Mouse (Mus musculus) brain, adult 2 months (tissue): ENCODE measurements around the gene Pdzd8.

ENCODE experiments used
- DNase-seq: peaks from one replicate; pipeline ENCODE4 v3.0.0; 2011; ENCODE audit warnings: low read depth, low spot score

The Pdzd8 gene

GRCm38 (mm10) chr19:59276354-59276753 lies 69.2 kb downstream of the Pdzd8 start:
- DNase-seq, result no peak

- DNase-seq, result peak; percentile 59
Observed at GRCm38 (mm10) chr19:59273190-59273589, 72.4 kb downstream of the Pdzd8 start.

GRCm38 (mm10) chr19:59267417-59267963 lies 78.1 kb downstream of the Pdzd8 start:
- no peak for DNase-seq

GRCm38 (mm10) chr19:59265907-59266306 lies 79.7 kb downstream of the Pdzd8 start:
- no peak for DNase-seq

- DNase-seq, result no peak
Observed at GRCm38 (mm10) chr19:59264838-59265532, 80.6 kb downstream of the Pdzd8 start.

- DNase-seq, result peak; percentile 46
Observed at GRCm38 (mm10) chr19:59263171-59263570, 82.4 kb downstream of the Pdzd8 start.

- no peak for DNase-seq
Observed at GRCm38 (mm10) chr19:59261604-59262003, 84.0 kb downstream of the Pdzd8 start.

GRCm38 (mm10) chr19:59260718-59261442 lies 84.7 kb downstream of the Pdzd8 start, which contains the start of gene Slc18a2:
Gene Slc18a2, plus strand, starts transcription at chr19:59260896.
- no peak for DNase-seq

- no peak for DNase-seq
Observed at GRCm38 (mm10) chr19:59259633-59260032, 85.9 kb downstream of the Pdzd8 start.

- no peak for DNase-seq
Observed at GRCm38 (mm10) chr19:59252651-59253050, 92.9 kb downstream of the Pdzd8 start.

- DNase-seq, result no peak
Observed at GRCm38 (mm10) chr19:59248553-59249286, 96.9 kb downstream of the Pdzd8 start.

GRCm38 (mm10) chr19:59248144-59248543 lies 97.4 kb downstream of the Pdzd8 start:
- no peak for DNase-seq
